Mouse (Mus musculus) heart, embryonic 10.5 days (tissue): ENCODE data around the gene 4931406P16Rik. TPM values are rescaled to one million over a fixed set of nuclear protein-coding genes. Genes with fewer than 3 reads are reported as not detected.

Experiments
- DNase-seq: peaks from one replicate; pipeline ENCODE4 v3.0.0-alpha.2; 2017; ENCODE audit warnings: low spot score
- H3K27ac ChIP-seq: fragments of 300-500 bp; sonication (generic); 2 replicates; pipeline ENCODE4 v1.5.1; 2016; ENCODE audit warnings: mild to moderate bottlenecking
- H3K27me3 ChIP-seq: fragments of 300-500 bp; sonication (generic); 2 replicates; pipeline ENCODE4 v1.6.1; 2016; ENCODE audit warnings: mild to moderate bottlenecking; ENCODE audit not compliant: poor library complexity, insufficient read depth, severe bottlenecking
- H3K36me3 ChIP-seq: fragments of 300-500 bp; sonication (generic); 2 replicates; pipeline ENCODE4 v1.6.1; 2016; ENCODE audit warnings: mild to moderate bottlenecking, moderate library complexity
- H3K4me1 ChIP-seq: fragments of 300-500 bp; sonication (generic); 2 replicates; pipeline ENCODE4 v1.6.1; 2016; ENCODE audit warnings: mild to moderate bottlenecking
- H3K4me3 ChIP-seq: fragments of 300-500 bp; sonication (generic); 2 replicates; pipeline ENCODE4 v1.5.1; 2016; ENCODE audit warnings: mild to moderate bottlenecking, moderate library complexity
- H3K9me3 ChIP-seq: fragments of 300-500 bp; sonication (generic); 2 replicates; pipeline ENCODE4 v1.6.1; 2016; ENCODE audit warnings: mild to moderate bottlenecking, moderate library complexity
- WGBS: fragments of 180-500 bp; shearing (Covaris S2); methylation state at CpG from one replicate; pipeline ENCODE4 v1.1.7; 2016; 5-methylcytosine and 5-hydroxymethylcytosine counted together
- polyA plus RNA-seq: library from polyadenylated mRNA; unstranded; fragments of >200 nt; fragmentation: Nextera tagmentation; extraction: Ambion mirVana; gene quantifications from 2 replicates; pipeline ENCODE4 v1.2.1, GENCODE M21; 2016

4931406P16Rik gene
- polyA plus RNA-seq, 1 experiment from 2014 or later: 36.6 TPM

DNA sequence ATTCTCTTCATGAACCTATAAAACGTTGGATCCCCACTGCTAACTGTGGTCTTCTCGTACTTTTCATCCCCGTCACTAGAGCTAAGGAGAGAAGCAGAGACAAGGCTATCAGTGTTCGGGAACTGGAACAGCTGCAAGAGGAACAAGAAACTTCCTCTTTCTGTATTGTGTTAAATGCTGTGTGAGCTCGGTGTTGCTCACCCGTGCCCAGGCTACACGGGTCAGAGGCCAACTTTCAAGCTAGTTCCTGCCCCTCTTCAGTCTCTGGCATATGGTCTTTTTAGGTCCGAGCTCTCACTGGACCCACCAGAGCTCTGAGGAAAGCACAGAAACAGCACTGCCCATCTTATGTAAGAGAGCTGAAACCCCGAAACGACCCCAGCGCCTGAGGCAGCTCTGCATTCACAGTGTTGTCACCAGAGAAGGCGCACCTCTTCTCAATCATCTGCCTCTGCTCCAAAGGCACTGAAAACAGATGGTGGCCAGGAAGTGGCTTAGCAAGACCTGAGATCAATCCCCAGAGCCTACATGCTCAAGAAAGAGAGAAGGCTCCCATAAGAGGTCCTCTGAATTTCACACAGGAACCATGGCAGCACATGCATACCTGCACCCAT is 123.9 kb downstream of the 4931406P16Rik start:
- no peaks in the 10 kb centered on the region for H3K9me3 ChIP-seq
- H3K36me3 ChIP-seq: peaks cover 76% of the 10 kb centered on the region
- no peaks in the 10 kb centered on the region for H3K4me1 ChIP-seq
- no peak overlapping the region for H3K27ac ChIP-seq
- H3K4me3 ChIP-seq: no peak overlapping the region
- 90% methylated on average over 12 of the region's 12 CpGs for WGBS
- DNase-seq: no peak
- H3K27me3 ChIP-seq: no peaks in the 10 kb centered on the region

Other genes with a start within 250 kb of the 4931406P16Rik start
- not detected in 2 replicates for gene Scgb1b30, start 218.1 kb downstream of the 4931406P16Rik start, polyA plus RNA-seq
- 4.7 and 6.6 TPM in 2 replicates for gene Wtip, start 180.3 kb downstream of the 4931406P16Rik start, polyA plus RNA-seq
- 154 and 197 TPM in 2 replicates for gene Uba2, start 144.0 kb downstream of the 4931406P16Rik start, polyA plus RNA-seq
- gene Pdcd2l, start 116.9 kb downstream of the 4931406P16Rik start, polyA plus RNA-seq: 65.2 and 67.5 TPM in 2 replicates
- 650 and 828 TPM in 2 replicates for gene Gpi1, start 83.2 kb downstream of the 4931406P16Rik start, polyA plus RNA-seq
- 0.57 TPM in 1 of 2 replicates, not detected in the other for gene Gm6096, start 62.5 kb downstream of the 4931406P16Rik start, polyA plus RNA-seq
- gene Lsm14a, start 79.8 kb upstream of the 4931406P16Rik start, polyA plus RNA-seq: 67.4 and 84.3 TPM in 2 replicates